In genomic region chr12:24493412-24493811, GRCm38 (mm10) we compare ENCODE assay signal across 9 mouse cellular contexts. TPM values are rescaled to one million over a fixed set of nuclear protein-coding genes. Genes with fewer than 3 reads are reported as not detected.
DNase-seq lines count a peak whose midpoint lies in the region; ATAC-seq and TF ChIP-seq lines count a peak whose summit lies in the region.
"Had no signal": no experiment of that assay in that cellular context is flagged by ENCODE, and none has a peak within 500 bp of the region (broad histone marks: within the 10 kb centered on the region; RNA-seq: fewer than 3 reads in every experiment).

No protein-coding gene starts in this region.

- H3K4me2 ChIP-seq in liver, embryonic 13.5 days = peak overlapping the region; percentile 44

- no peaks in the 10 kb centered on the region for H3K36me3 ChIP-seq in liver, embryonic 13.5 days
- H3K36me3 ChIP-seq: G1E had no signal

- TF ChIP-seq CTCF in brain, embryonic 14.5 days (IDR thresholded peaks at IDR 0.05; ENCODE audit: borderline replicate concordance, extremely low read depth, insufficient read depth, insufficient read length) = no peak

- H3K27ac ChIP-seq in liver, embryonic 13.5 days = no peak overlapping the region

- WGBS in liver, embryonic 13.5 days (ENCODE audit: insufficient replicate concordance) = 54% methylated on average over 30 of the region's 30 CpGs

- TF ChIP-seq POLR2A in brain, embryonic 14.5 days (IDR thresholded peaks at IDR 0.05; ENCODE audit: borderline replicate concordance, extremely low read depth, insufficient read depth, insufficient read length, poor library complexity, severe bottlenecking) = no peak

- peak overlapping the region; percentile 22 for H3K4me3 ChIP-seq in liver, embryonic 13.5 days (replicated peaks)

- no peak for ATAC-seq in liver, embryonic 13.5 days (ENCODE audit: low read depth)
- ATAC-seq in neutrophil, adult 5-6 weeks (ENCODE audit: extremely low read depth, insufficient number of reproducible peaks, low FRiP score, poor library complexity, severe bottlenecking) = peak; percentile 11

- intact Hi-C loops in heart, postnatal 10 days (cut with DNase I) = no loop called here
- intact Hi-C loops in left cerebral cortex, postnatal 25 days (cut with DNase I) = no loop called here

- H3K9me3 ChIP-seq in liver, embryonic 13.5 days (replicated peaks) = no peaks in the 10 kb centered on the region
- H3K9me3 ChIP-seq: G1E had no signal

- no peak overlapping the region for H3K9ac ChIP-seq in liver, embryonic 13.5 days

- peak; percentile 5 for DNase-seq in kidney, adult 18-20 months
- DNase-seq in kidney, adult 9 months = no peak
- peak; percentile 0 for DNase-seq in brain, embryonic 14.5 days (ENCODE audit: low read depth)
- DNase-seq in heart, postnatal 10 days = peak; percentile 15 to 26
- DNase-seq in liver, embryonic 13.5 days = no peak
- DNase-seq in left cerebral cortex, postnatal 25 days (ENCODE audit: low spot score in 2 of 2) = no peak
- no peak for DNase-seq in urinary bladder, postnatal 14 days (ENCODE audit: low spot score)

- H3K27me3 ChIP-seq in liver, embryonic 13.5 days = no peaks in the 10 kb centered on the region

- H3K4me1 ChIP-seq in liver, embryonic 13.5 days (replicated peaks) = peaks cover 3% of the 10 kb centered on the region; the same call in 1 of the 2 replicates

RNA-seq across cellular contexts. Expression of gene Taf1b, which starts 4.7 kb away (rescaled TPM):
- polyA plus RNA-seq in brain, embryonic 14.5 days (2012; rRNA removed) = 20.3 and 20.9 TPM in 2 replicates
- total RNA-seq in heart, postnatal 10 days (2021) = 10 to 100 TPM; 12.2 to 12.5 TPM
- polyA plus RNA-seq in liver, embryonic 13.5 days (2015; fragmentation: Nextera tagmentation; extraction: Ambion mirVana) = 11.8 and 14.5 TPM in 2 replicates
- 34.7 and 46.3 TPM in 2 replicates for total RNA-seq in neutrophil, adult 5-6 weeks (2017)
- total RNA-seq in left cerebral cortex, postnatal 25 days (2021) = 10 to 100 TPM; 26.9 to 27.1 TPM

Comparison
In these comparisons a context has a peak if more than half of its experiments do, and no peak if none do; other contexts are left out.
1. DNase-seq: peak in kidney, adult 18-20 months (single experiment), brain, embryonic 14.5 days (single experiment) and heart, postnatal 10 days (2 of 2); none in kidney, adult 9 months (single experiment), liver, embryonic 13.5 days (single experiment), left cerebral cortex, postnatal 25 days (0 of 2) and urinary bladder, postnatal 14 days (single experiment).